ENCODE assay signal across 8 mouse cellular contexts in genomic region chr11:117627060-117627562, GRCm38 (mm10). TPM values are rescaled to one million over a fixed set of nuclear protein-coding genes. Genes with fewer than 3 reads are reported as not detected.
A peak's percentile ranks its signal among the peaks of the same experiment; 100 is the strongest.
DNase-seq lines count a peak whose midpoint lies in the region; TF ChIP-seq lines count a peak whose summit lies in the region.

No protein-coding gene starts in this region.

- peak; percentile 42 to 48 for DNase-seq in left cerebral cortex, adult 2 months (ENCODE audit: extremely low spot score in 1 of 2, low spot score in 2 of 2)
- no peak for DNase-seq in left cerebral cortex, adult 11 months (ENCODE audit: low spot score)
- peak; percentile 65 to 66 for DNase-seq in cerebellum, postnatal 36 days
- peak; percentile 52 to 69 for DNase-seq in left cerebral cortex, postnatal 36 days (ENCODE audit: low spot score in 2 of 2)
- peak; percentile 77 to 82 for DNase-seq in thymus, postnatal 10 days (ENCODE audit: low spot score in 2 of 2)
- no peak for DNase-seq in heart, embryonic 10.5 days (ENCODE audit: low spot score)
- DNase-seq in natural killer cell, adult 2 months (ENCODE audit: low spot score in 2 of 2), result no peak
- no peak for DNase-seq in lung, adult 2 months

- peaks cover 19% of the 10 kb centered on the region for H3K4me1 ChIP-seq in heart, embryonic 10.5 days
- peaks cover 2% of the 10 kb centered on the region; the same call in 1 of the 2 replicates for H3K4me1 ChIP-seq in lung, adult 2 months (ENCODE audit: control insufficient read depth, insufficient read depth, low read length)

- TF ChIP-seq POLR2A in lung, adult 2 months (IDR thresholded peaks at IDR 0.05; ENCODE audit: borderline replicate concordance, extremely low read depth, low read depth, low read length), result no peak

- H3K4me3 ChIP-seq in left cerebral cortex, adult 2 months, result no peak overlapping the region; the same call in 1 of the 2 replicates
- H3K4me3 ChIP-seq in heart, embryonic 10.5 days, result no peak overlapping the region
- H3K4me3 ChIP-seq in lung, adult 2 months (replicated peaks; ENCODE audit: extremely low read depth, low read depth, low read length), result no peak overlapping the region

- no peaks in the 10 kb centered on the region for H3K9me3 ChIP-seq in heart, embryonic 10.5 days

- H3K36me3 ChIP-seq in heart, embryonic 10.5 days, result no peaks in the 10 kb centered on the region

- TF ChIP-seq CTCF in left cerebral cortex, adult 2 months (IDR thresholded peaks at IDR 0.05), result no peak
- TF ChIP-seq CTCF in lung, adult 2 months (IDR thresholded peaks at IDR 0.05; ENCODE audit: insufficient read depth, low read length), result no peak

- H3K27me3 ChIP-seq in heart, embryonic 10.5 days (ENCODE audit: insufficient read depth, poor library complexity, severe bottlenecking), result peaks cover 41% of the 10 kb centered on the region

- WGBS in heart, embryonic 10.5 days, result 16% methylated on average over 5 of the region's 5 CpGs
- WGBS in lung, adult 2 months, result 50% methylated on average over 5 of the region's 5 CpGs

- intact Hi-C loops in left cerebral cortex, adult 2 months (cut with DNase I), result loop anchor here (5.0 kb wide), 2 partner anchors 90 to 235 kb away; no protein-coding TSS in a partner anchor
- intact Hi-C loops in left cerebral cortex, postnatal 36 days (cut with DNase I), result loop anchor here (5.0 kb wide), 1 partner anchor 145 kb away; the partner anchor contains the start of gene Gm11733

- H3K27ac ChIP-seq in left cerebral cortex, adult 2 months, result peak overlapping the region; percentile 92
- H3K27ac ChIP-seq in heart, embryonic 10.5 days, result no peak overlapping the region

RNA-seq across cellular contexts. Expression of gene Tnrc6c, which starts 27.0 kb away (rescaled TPM):
- total RNA-seq in left cerebral cortex, adult 2 months (2021), result 10 to 100 TPM; 58.5 to 62.9 TPM
- 10 to 100 TPM; 47.7 to 65.3 TPM for total RNA-seq in left cerebral cortex, postnatal 36 days (2021)
- polyA plus RNA-seq in heart, embryonic 10.5 days (2016; fragmentation: Nextera tagmentation; extraction: Ambion mirVana), result 6.1 and 7.4 TPM in 2 replicates
- polyA plus RNA-seq in lung, adult 2 months (2012; rRNA removed), result 21.3 and 22.4 TPM in 2 replicates

Comparison
In these comparisons a context has a peak if more than half of its experiments do, and no peak if none do; other contexts are left out.
1. DNase-seq: peak in left cerebral cortex, adult 2 months (2 of 2), cerebellum, postnatal 36 days (2 of 2), left cerebral cortex, postnatal 36 days (2 of 2) and thymus, postnatal 10 days (2 of 2); none in left cerebral cortex, adult 11 months (single experiment), heart, embryonic 10.5 days (single experiment), natural killer cell, adult 2 months (0 of 2) and lung, adult 2 months (single experiment).